Mouse (Mus musculus) T-cell, adult 2 months (primary cell): ENCODE results near the gene Rxfp2.

ENCODE experiments used
- DNase-seq: peaks from one replicate; pipeline ENCODE4 v3.0.0; 2022; ENCODE audit warnings: low spot score

Gene Rxfp2

GRCm38 (mm10) chr5:150115271-150116092 is 97.0 kb downstream of the Rxfp2 start:
- DNase-seq: peak; percentile 4

- no peak for DNase-seq
Measured at GRCm38 (mm10) chr5:150116216-150116905, 97.9 kb downstream of the Rxfp2 start.

- peak; percentile 53 for DNase-seq
Measured at GRCm38 (mm10) chr5:150116906-150117216, 98.4 kb downstream of the Rxfp2 start.

GRCm38 (mm10) chr5:150118124-150118454 is 99.6 kb downstream of the Rxfp2 start:
- DNase-seq: no peak

GRCm38 (mm10) chr5:150118455-150119241 is 100.2 kb downstream of the Rxfp2 start, which contains the start of gene Fry:
TSS of gene Fry (plus strand) at chr5:150118645.
- DNase-seq: peak; percentile 97

GRCm38 (mm10) chr5:150120676-150121075 is 102.2 kb downstream of the Rxfp2 start:
- no peak for DNase-seq

GRCm38 (mm10) chr5:150122095-150122494 is 103.6 kb downstream of the Rxfp2 start:
- DNase-seq: no peak

- no peak for DNase-seq
Measured at GRCm38 (mm10) chr5:150122571-150122970, 104.1 kb downstream of the Rxfp2 start.

- DNase-seq: no peak
Measured at GRCm38 (mm10) chr5:150125920-150126319, 107.4 kb downstream of the Rxfp2 start.

- no peak for DNase-seq
Measured at GRCm38 (mm10) chr5:150128432-150128831, 110.0 kb downstream of the Rxfp2 start.

GRCm38 (mm10) chr5:150130144-150130543 is 111.7 kb downstream of the Rxfp2 start:
- DNase-seq: no peak

- DNase-seq: no peak
Measured at GRCm38 (mm10) chr5:150131166-150131565, 112.7 kb downstream of the Rxfp2 start.
